Mouse (Mus musculus) forebrain, embryonic 15.5 days (tissue): Measurements from ENCODE around the gene Gm20219. TPM values are rescaled to one million over a fixed set of nuclear protein-coding genes. Genes with fewer than 3 reads are reported as not detected.

Experiments used
- ATAC-seq: fragments of 200-750 bp; cut with Nextera tagmentation; replicated peaks from 2 replicates; pipeline ENCODE4 v1.8.0; 2017; ENCODE audit warnings: mild to moderate bottlenecking, moderate TSS enrichment, moderate library complexity
- H3K27ac ChIP-seq: fragments of 300-500 bp; sonication (generic); replicated peaks from 2 replicates; pipeline ENCODE4 v1.5.1; 2015; ENCODE audit warnings: mild to moderate bottlenecking, inconsistent platforms
- H3K27me3 ChIP-seq: fragments of 300-500 bp; sonication (generic); 2 replicates; pipeline ENCODE4 v1.6.1; 2015; ENCODE audit warnings: inconsistent platforms
- H3K36me3 ChIP-seq: fragments of 300-500 bp; sonication (generic); 2 replicates; pipeline ENCODE4 v1.6.1; 2015; ENCODE audit warnings: mild to moderate bottlenecking, inconsistent platforms
- H3K4me1 ChIP-seq: fragments of 300-500 bp; sonication (generic); 2 replicates; pipeline ENCODE4 v1.6.1; 2015; ENCODE audit warnings: inconsistent platforms
- H3K4me2 ChIP-seq: fragments of 300-500 bp; sonication (generic); replicated peaks from 2 replicates; pipeline ENCODE4 v1.6.1; 2015; ENCODE audit warnings: mild to moderate bottlenecking, inconsistent platforms
- H3K4me3 ChIP-seq: fragments of 300-500 bp; sonication (generic); 2 replicates; pipeline ENCODE4 v1.5.1; 2015; ENCODE audit warnings: mild to moderate bottlenecking, inconsistent platforms
- H3K9ac ChIP-seq: fragments of 300-500 bp; sonication (generic); replicated peaks from 2 replicates; pipeline ENCODE4 v1.6.1; 2015; ENCODE audit warnings: mild to moderate bottlenecking, inconsistent platforms
- H3K9me3 ChIP-seq: fragments of 300-500 bp; sonication (generic); 2 replicates; pipeline ENCODE4 v1.6.1; 2016; ENCODE audit warnings: inconsistent platforms
- WGBS: fragments of 180-500 bp; shearing (Covaris S2); methylation state at CpG from one replicate; pipeline ENCODE4 v1.1.7; 2015; ENCODE audit warnings: mixed read lengths; 5-methylcytosine and 5-hydroxymethylcytosine counted together
- polyA plus RNA-seq: library from polyadenylated mRNA; unstranded; fragments of >200 nt; fragmentation: Nextera tagmentation; extraction: Ambion mirVana; gene quantifications from 2 replicates; pipeline ENCODE4 v1.2.1, GENCODE M21; 2015

Gene Gm20219
- polyA plus RNA-seq, 1 experiment from 2014 or later, result 1.5 TPM

- Histone ChIP-seq H3K27me3 (no peaks in the 10 kb centered on the region), H3K27ac (peak overlapping the region; percentile 90), H3K4me1 (peaks cover 32% of the 10 kb centered on the region), H3K4me3 (no peak overlapping the region), H3K4me2 (no peak overlapping the region), H3K36me3 (no peaks in the 10 kb centered on the region), H3K9ac (no peak overlapping the region), H3K9me3 (no peaks in the 10 kb centered on the region)
- peak; percentile 61 for ATAC-seq
- 20% methylated on average over 3 of the region's 3 CpGs for WGBS
Measured at GRCm38 (mm10) chr17:56536874-56537273, 17.3 kb downstream of the Gm20219 start.

- peak; percentile 27 for ATAC-seq
- Histone ChIP-seq H3K4me3 (no peak overlapping the region), H3K4me1 (peaks cover 32% of the 10 kb centered on the region), H3K27me3 (no peaks in the 10 kb centered on the region), H3K9ac (no peak overlapping the region), H3K9me3 (no peaks in the 10 kb centered on the region), H3K27ac (peak overlapping the region; percentile 90), H3K4me2 (no peak overlapping the region), H3K36me3 (no peaks in the 10 kb centered on the region)
- WGBS, result 17% methylated on average over 14 of the region's 14 CpGs
Measured at GRCm38 (mm10) chr17:56536192-56536591, 18.0 kb downstream of the Gm20219 start.

- no peaks in the 10 kb centered on the region for H3K4me1 ChIP-seq
- ATAC-seq, result no peak
- WGBS, result 83% methylated on average over 4 of the region's 4 CpGs
- no peak overlapping the region for H3K4me3 ChIP-seq
- no peak overlapping the region for H3K4me2 ChIP-seq
- H3K27ac ChIP-seq, result no peak overlapping the region
- H3K9me3 ChIP-seq, result no peaks in the 10 kb centered on the region
- no peak overlapping the region for H3K9ac ChIP-seq
- no peaks in the 10 kb centered on the region for H3K27me3 ChIP-seq
- no peaks in the 10 kb centered on the region for H3K36me3 ChIP-seq
Measured at GRCm38 (mm10) chr17:56524943-56525342, 29.2 kb downstream of the Gm20219 start.

- Histone ChIP-seq H3K9me3 (no peaks in the 10 kb centered on the region), H3K36me3 (no peaks in the 10 kb centered on the region), H3K4me2 (no peak overlapping the region), H3K4me3 (no peak overlapping the region), H3K27ac (no peak overlapping the region), H3K27me3 (no peaks in the 10 kb centered on the region), H3K9ac (no peak overlapping the region), H3K4me1 (no peaks in the 10 kb centered on the region)
- 35% methylated on average over 1 of the region's 1 CpGs for WGBS
- no peak for ATAC-seq
Measured at GRCm38 (mm10) chr17:56522744-56523143, 31.4 kb downstream of the Gm20219 start.

GRCm38 (mm10) chr17:56515690-56516410 is 38.3 kb downstream of the Gm20219 start:
- Histone ChIP-seq H3K27me3 (no peaks in the 10 kb centered on the region), H3K27ac (peak overlapping the region; percentile 92), H3K4me3 (no peak overlapping the region), H3K9ac (peak overlapping the region; percentile 21; the same call in 1 of the 2 replicates), H3K4me2 (peak overlapping the region; percentile 3; the same call in 1 of the 2 replicates), H3K36me3 (no peaks in the 10 kb centered on the region), H3K4me1 (peaks cover 31% of the 10 kb centered on the region), H3K9me3 (no peaks in the 10 kb centered on the region)
- WGBS, result 3% methylated on average over 13 of the region's 13 CpGs
- peak; percentile 80 for ATAC-seq

- no peak for ATAC-seq
- Histone ChIP-seq H3K9me3 (no peaks in the 10 kb centered on the region), H3K4me2 (no peak overlapping the region), H3K36me3 (no peaks in the 10 kb centered on the region), H3K4me3 (no peak overlapping the region), H3K9ac (0 out of 2 replicates have a peak overlapping the region, but pooled peaks have one; percentile 21), H3K27me3 (no peaks in the 10 kb centered on the region), H3K4me1 (peaks cover 40% of the 10 kb centered on the region), H3K27ac (peak overlapping the region; percentile 92)
- 38% methylated on average over 12 of the region's 12 CpGs for WGBS
Measured at GRCm38 (mm10) chr17:56514916-56515315, 39.3 kb downstream of the Gm20219 start.

GRCm38 (mm10) chr17:56514330-56514729 is 39.9 kb downstream of the Gm20219 start:
- Histone ChIP-seq H3K27me3 (no peaks in the 10 kb centered on the region), H3K9me3 (no peaks in the 10 kb centered on the region), H3K36me3 (no peaks in the 10 kb centered on the region), H3K4me3 (no peak overlapping the region), H3K4me2 (no peak overlapping the region), H3K9ac (no peak overlapping the region), H3K27ac (peak overlapping the region; percentile 92; the same call in 1 of the 2 replicates), H3K4me1 (peaks cover 46% of the 10 kb centered on the region)
- no peak for ATAC-seq

GRCm38 (mm10) chr17:56512310-56512709 is 41.9 kb downstream of the Gm20219 start, which contains the start of gene Znrf4:
Gene Znrf4 (minus strand): TSS chr17:56512431.
- H3K9me3 ChIP-seq, result no peaks in the 10 kb centered on the region
- peak within 1 kb of the TSS; percentile 28 for H3K4me3 ChIP-seq
- H3K36me3 ChIP-seq, result no peaks in the 10 kb centered on the region
- no peak for ATAC-seq
- no peaks in the 10 kb centered on the region for H3K27me3 ChIP-seq
- peaks cover 64% of the 10 kb centered on the region for H3K4me1 ChIP-seq
- H3K4me2 ChIP-seq, result peak within 1 kb of the TSS; percentile 46
- 69% methylated on average over 22 of the region's 22 CpGs for WGBS
- peak within 1 kb of the TSS; percentile 27 for H3K9ac ChIP-seq
- peak within 1 kb of the TSS; percentile 96 for H3K27ac ChIP-seq

- Histone ChIP-seq H3K36me3 (no peaks in the 10 kb centered on the region), H3K4me1 (peaks cover 70% of the 10 kb centered on the region), H3K4me3 (peak overlapping the region; percentile 28), H3K9ac (peak overlapping the region; percentile 27; the same call in 1 of the 2 replicates), H3K9me3 (no peaks in the 10 kb centered on the region), H3K27ac (peak overlapping the region; percentile 96), H3K4me2 (peak overlapping the region; percentile 46), H3K27me3 (no peaks in the 10 kb centered on the region)
- 28% methylated on average over 29 of the region's 29 CpGs for WGBS
- ATAC-seq, result no peak
Measured at GRCm38 (mm10) chr17:56511707-56512090, 42.5 kb downstream of the Gm20219 start.

GRCm38 (mm10) chr17:56510970-56511706 is 43.0 kb downstream of the Gm20219 start:
- no peak for ATAC-seq
- H3K9ac ChIP-seq, result peak overlapping the region; percentile 27

GRCm38 (mm10) chr17:56510473-56510969 is 43.7 kb downstream of the Gm20219 start:
- Histone ChIP-seq H3K4me3 (peak overlapping the region; percentile 0; the same call in 1 of the 2 replicates), H3K27me3 (no peaks in the 10 kb centered on the region), H3K27ac (peak overlapping the region; percentile 96), H3K4me1 (peaks cover 69% of the 10 kb centered on the region), H3K9me3 (no peaks in the 10 kb centered on the region), H3K4me2 (peak overlapping the region; percentile 27; the same call in 1 of the 2 replicates), H3K36me3 (no peaks in the 10 kb centered on the region), H3K9ac (peak overlapping the region; percentile 22; the same call in 1 of the 2 replicates)
- ATAC-seq, result no peak
- 25% methylated on average over 27 of the region's 27 CpGs for WGBS

More at GRCm38 (mm10) chr17:56510970-56511706, 43.0 kb downstream of the Gm20219 start:
- WGBS, result 10% methylated on average over 60 of the region's 60 CpGs
- peak overlapping the region; percentile 46 for H3K4me2 ChIP-seq
- no peaks in the 10 kb centered on the region for H3K9me3 ChIP-seq
- no peaks in the 10 kb centered on the region for H3K36me3 ChIP-seq
- H3K4me3 ChIP-seq, result peak overlapping the region; percentile 28
- H3K27ac ChIP-seq, result peak overlapping the region; percentile 96
- H3K4me1 ChIP-seq, result peaks cover 70% of the 10 kb centered on the region
- no peaks in the 10 kb centered on the region for H3K27me3 ChIP-seq
